Mouse (Mus musculus): ENCODE data around the gene Efcab5. TPM values are rescaled to one million over a fixed set of nuclear protein-coding genes. Genes with fewer than 3 reads are reported as not detected.

Efcab5 gene
- polyA plus RNA-seq, 1 experiment = 1.1 TPM

GRCm38 (mm10) chr11:77095206-77095605 is 93.6 kb downstream of the Efcab5 start:
- DNase-seq = no peak
- WGBS = 83% methylated on average over 10 of the region's 10 CpGs
- no peak for TF ChIP-seq CTCF (IDR thresholded peaks at IDR 0.05; ENCODE audit: borderline replicate concordance, control insufficient read depth, extremely low read depth, insufficient read depth, low read length, poor library complexity)
- TF ChIP-seq POLR2A (IDR thresholded peaks at IDR 0.05; ENCODE audit: control insufficient read depth, extremely low read depth, insufficient read depth, low read length, poor library complexity) = no peak

GRCm38 (mm10) chr11:77094136-77094535 is 94.6 kb downstream of the Efcab5 start:
- Histone ChIP-seq H3K27ac (ENCODE audit: control insufficient read depth, insufficient read depth, low read length) (no peak overlapping the region), H3K27me3 (ENCODE audit: control insufficient read depth, insufficient read depth, low read length) (no peaks in the 10 kb centered on the region), H3K36me3 (ENCODE audit: control insufficient read depth, insufficient read depth, low read length) (no peaks in the 10 kb centered on the region), H3K4me1 (replicated peaks; ENCODE audit: control insufficient read depth, insufficient read depth, low read length) (peaks cover 2% of the 10 kb centered on the region; the same call in 1 of the 2 replicates), H3K4me3 (ENCODE audit: control insufficient read depth, insufficient read depth, low read length) (no peak overlapping the region)
- no peak for DNase-seq
- WGBS = 71% methylated on average over 8 of the region's 8 CpGs
- TF ChIP-seq POLR2A (IDR thresholded peaks at IDR 0.05; ENCODE audit: control insufficient read depth, extremely low read depth, insufficient read depth, low read length, poor library complexity) = no peak
- no peak for TF ChIP-seq CTCF (IDR thresholded peaks at IDR 0.05; ENCODE audit: borderline replicate concordance, control insufficient read depth, extremely low read depth, insufficient read depth, low read length, poor library complexity)

More at GRCm38 (mm10) chr11:77095206-77095605, 93.6 kb downstream of the Efcab5 start:
- no peaks in the 10 kb centered on the region for H3K27me3 ChIP-seq (ENCODE audit: control insufficient read depth, insufficient read depth, low read length)
- no peaks in the 10 kb centered on the region for H3K36me3 ChIP-seq (ENCODE audit: control insufficient read depth, insufficient read depth, low read length)
- no peak overlapping the region for H3K27ac ChIP-seq (ENCODE audit: control insufficient read depth, insufficient read depth, low read length)
- peaks cover 2% of the 10 kb centered on the region; the same call in 1 of the 2 replicates for H3K4me1 ChIP-seq (replicated peaks; ENCODE audit: control insufficient read depth, insufficient read depth, low read length)
- no peak overlapping the region for H3K4me3 ChIP-seq (ENCODE audit: control insufficient read depth, insufficient read depth, low read length)

GRCm38 (mm10) chr11:77093208-77093607 is 95.6 kb downstream of the Efcab5 start:
- 2% methylated on average over 11 of the region's 11 CpGs for WGBS
- no peaks in the 10 kb centered on the region for H3K36me3 ChIP-seq (ENCODE audit: control insufficient read depth, insufficient read depth, low read length)
- no peak overlapping the region for H3K27ac ChIP-seq (ENCODE audit: control insufficient read depth, insufficient read depth, low read length)
- no peak overlapping the region for H3K4me3 ChIP-seq (ENCODE audit: control insufficient read depth, insufficient read depth, low read length)
- H3K27me3 ChIP-seq (ENCODE audit: control insufficient read depth, insufficient read depth, low read length) = no peaks in the 10 kb centered on the region
- H3K4me1 ChIP-seq (replicated peaks; ENCODE audit: control insufficient read depth, insufficient read depth, low read length) = peaks cover 2% of the 10 kb centered on the region; the same call in 1 of the 2 replicates
- TF ChIP-seq POLR2A (IDR thresholded peaks at IDR 0.05; ENCODE audit: control insufficient read depth, extremely low read depth, insufficient read depth, low read length, poor library complexity) (no peak), CTCF (IDR thresholded peaks at IDR 0.05; ENCODE audit: borderline replicate concordance, control insufficient read depth, extremely low read depth, insufficient read depth, low read length, poor library complexity) (no peak)
- DNase-seq = peak; percentile 44

- Histone ChIP-seq H3K4me3 (ENCODE audit: control insufficient read depth, insufficient read depth, low read length) (no peak overlapping the region), H3K27me3 (ENCODE audit: control insufficient read depth, insufficient read depth, low read length) (no peaks in the 10 kb centered on the region), H3K4me1 (replicated peaks; ENCODE audit: control insufficient read depth, insufficient read depth, low read length) (peaks cover 2% of the 10 kb centered on the region; the same call in 1 of the 2 replicates), H3K36me3 (ENCODE audit: control insufficient read depth, insufficient read depth, low read length) (no peaks in the 10 kb centered on the region), H3K27ac (ENCODE audit: control insufficient read depth, insufficient read depth, low read length) (no peak overlapping the region)
- WGBS = 85% methylated on average over 2 of the region's 2 CpGs
- DNase-seq = no peak
- TF ChIP-seq POLR2A (IDR thresholded peaks at IDR 0.05; ENCODE audit: control insufficient read depth, extremely low read depth, insufficient read depth, low read length, poor library complexity) (no peak), CTCF (IDR thresholded peaks at IDR 0.05; ENCODE audit: borderline replicate concordance, control insufficient read depth, extremely low read depth, insufficient read depth, low read length, poor library complexity) (no peak)
Measured at GRCm38 (mm10) chr11:77089162-77089561, 99.6 kb downstream of the Efcab5 start.

GRCm38 (mm10) chr11:77087004-77087403 is 101.8 kb downstream of the Efcab5 start:
- H3K27ac ChIP-seq (ENCODE audit: control insufficient read depth, insufficient read depth, low read length) = no peak overlapping the region
- 92% methylated on average over 2 of the region's 2 CpGs for WGBS
- TF ChIP-seq CTCF (IDR thresholded peaks at IDR 0.05; ENCODE audit: borderline replicate concordance, control insufficient read depth, extremely low read depth, insufficient read depth, low read length, poor library complexity) (no peak), POLR2A (IDR thresholded peaks at IDR 0.05; ENCODE audit: control insufficient read depth, extremely low read depth, insufficient read depth, low read length, poor library complexity) (no peak)

GRCm38 (mm10) chr11:77084001-77084682 is 104.6 kb downstream of the Efcab5 start:
- TF ChIP-seq POLR2A (IDR thresholded peaks at IDR 0.05; ENCODE audit: control insufficient read depth, extremely low read depth, insufficient read depth, low read length, poor library complexity) (no peak), CTCF (IDR thresholded peaks at IDR 0.05; ENCODE audit: borderline replicate concordance, control insufficient read depth, extremely low read depth, insufficient read depth, low read length, poor library complexity) (no peak)
- H3K4me1 ChIP-seq (replicated peaks; ENCODE audit: control insufficient read depth, insufficient read depth, low read length) = no peaks in the 10 kb centered on the region
- no peaks in the 10 kb centered on the region for H3K27me3 ChIP-seq (ENCODE audit: control insufficient read depth, insufficient read depth, low read length)
- WGBS = 56% methylated on average over 5 of the region's 5 CpGs
- no peak overlapping the region for H3K4me3 ChIP-seq (ENCODE audit: control insufficient read depth, insufficient read depth, low read length)
- DNase-seq = no peak
- H3K36me3 ChIP-seq (ENCODE audit: control insufficient read depth, insufficient read depth, low read length) = no peaks in the 10 kb centered on the region
- H3K27ac ChIP-seq (ENCODE audit: control insufficient read depth, insufficient read depth, low read length) = no peak overlapping the region

More at GRCm38 (mm10) chr11:77087004-77087403, 101.8 kb downstream of the Efcab5 start:
- no peaks in the 10 kb centered on the region for H3K4me1 ChIP-seq (replicated peaks; ENCODE audit: control insufficient read depth, insufficient read depth, low read length)
- H3K4me3 ChIP-seq (ENCODE audit: control insufficient read depth, insufficient read depth, low read length) = no peak overlapping the region
- no peak for DNase-seq
- H3K36me3 ChIP-seq (ENCODE audit: control insufficient read depth, insufficient read depth, low read length) = no peaks in the 10 kb centered on the region
- H3K27me3 ChIP-seq (ENCODE audit: control insufficient read depth, insufficient read depth, low read length) = no peaks in the 10 kb centered on the region
